Mouse (Mus musculus): Measurements from ENCODE around the gene Pnpla5.

- TF ChIP-seq GATA1 (IDR thresholded peaks at IDR 0.05; ENCODE audit: low read length) (no peak), TAL1 (IDR thresholded peaks at IDR 0.05; ENCODE audit: low read length) (no peak)
Measured at GRCm38 (mm10) chr15:84135472-84135871, 12.5 kb upstream of the Pnpla5 start.
